Mouse (Mus musculus) heart, postnatal 0 days (tissue): Measurements from ENCODE around the gene Klf6. TPM values are rescaled to one million over a fixed set of nuclear protein-coding genes. Genes with fewer than 3 reads are reported as not detected.

ENCODE experiments used
- ATAC-seq: fragments of 200-750 bp; cut with Nextera tagmentation; 2 replicates; pipeline ENCODE4 v1.8.0; 2017; ENCODE audit warnings: low read depth, moderate number of reproducible peaks, moderate library complexity; ENCODE audit not compliant: insufficient read depth
- DNase-seq: peaks from one replicate; pipeline ENCODE4 v3.0.0-alpha.2; 2016; ENCODE audit warnings: low spot score
- H3K27ac ChIP-seq: fragments of 300-500 bp; sonication (generic); 2 replicates; pipeline ENCODE4 v1.5.1; 2014; ENCODE audit warnings: low read depth, mild to moderate bottlenecking
- H3K27me3 ChIP-seq: fragments of 300-500 bp; sonication (generic); 2 replicates; pipeline ENCODE4 v1.6.1; 2014; ENCODE audit warnings: low read length, mixed read lengths; ENCODE audit not compliant: control insufficient read depth, insufficient read depth
- H3K36me3 ChIP-seq: fragments of 300-500 bp; sonication (generic); replicated peaks from 2 replicates; pipeline ENCODE4 v1.6.1; 2014; ENCODE audit warnings: low read length, mixed read lengths; ENCODE audit not compliant: control insufficient read depth, insufficient read depth
- H3K4me1 ChIP-seq: fragments of 300-500 bp; sonication (generic); 2 replicates; pipeline ENCODE4 v1.6.1; 2014; ENCODE audit warnings: antibody characterized with exemption; ENCODE audit not compliant: control insufficient read depth, insufficient read depth
- H3K4me2 ChIP-seq: fragments of 300-500 bp; sonication (generic); 2 replicates; pipeline ENCODE4 v1.6.1; 2014; ENCODE audit warnings: low read depth, mild to moderate bottlenecking, low read length, moderate library complexity
- H3K4me3 ChIP-seq: fragments of 300-500 bp; sonication (generic); 2 replicates; pipeline ENCODE4 v1.5.1; 2014; ENCODE audit warnings: low read depth, low read length
- H3K9ac ChIP-seq: fragments of 300-500 bp; sonication (generic); replicated peaks from 2 replicates; pipeline ENCODE4 v1.6.1; 2014; ENCODE audit warnings: low read depth, low read length, mixed read lengths
- H3K9me3 ChIP-seq: fragments of 300-500 bp; sonication (generic); replicated peaks from 2 replicates; pipeline ENCODE4 v1.6.1; 2016; ENCODE audit warnings: low read length; ENCODE audit not compliant: control insufficient read depth
- CTCF ChIP-seq: IDR thresholded peaks from 2 replicates; pipeline ENCODE4 v1.5.1; 2016; ENCODE audit warnings: antibody characterized with exemption, control low read depth, low read depth
- EP300 ChIP-seq: IDR thresholded peaks from 2 replicates; pipeline ENCODE4 v1.6.1; 2016; ENCODE audit warnings: antibody characterized with exemption, low read depth
- WGBS: fragments of 180-500 bp; shearing (Covaris S2); extraction: QIAGEN DNeasy Blood & Tissue Kit; methylation state at CpG from one replicate; pipeline ENCODE4 v1.1.7; 2014; 5-methylcytosine and 5-hydroxymethylcytosine counted together
- polyA plus RNA-seq: library from polyadenylated mRNA; unstranded; fragments of >200 nt; fragmentation: Nextera tagmentation; extraction: Ambion mirVana; gene quantifications from 2 replicates; pipeline ENCODE4 v1.2.1, GENCODE M21; 2015
- total RNA-seq: library from RNA; depleted of rRNA; stranded (reverse); fragments of >200 nt; gene quantifications from 2 replicates; pipeline ENCODE4 v1.2.3, GENCODE M21; 2014; ENCODE audit warnings: low replicate concordance

Klf6 gene
- total and polyA plus RNA-seq, 2 experiments from 2014 or later, result 59.6 to 65.3 TPM

GRCm38 (mm10) chr13:5892684-5893447 is 31.6 kb downstream of the Klf6 start:
- no peak overlapping the region for H3K27ac ChIP-seq
- DNase-seq, result no peak
- H3K36me3 ChIP-seq, result no peaks in the 10 kb centered on the region
- H3K4me1 ChIP-seq, result peaks cover 3% of the 10 kb centered on the region; the same call in 1 of the 2 replicates
- no peaks in the 10 kb centered on the region for H3K27me3 ChIP-seq
- 55% methylated on average over 9 of the region's 9 CpGs for WGBS
- no peak for TF ChIP-seq CTCF
- TF ChIP-seq EP300, result no peak
- no peak for ATAC-seq
- no peak overlapping the region for H3K9ac ChIP-seq
- H3K4me3 ChIP-seq, result no peak overlapping the region
- H3K9me3 ChIP-seq, result no peaks in the 10 kb centered on the region
- H3K4me2 ChIP-seq, result no peak overlapping the region

- H3K36me3 ChIP-seq, result no peaks in the 10 kb centered on the region
- no peak overlapping the region for H3K4me3 ChIP-seq
- H3K4me2 ChIP-seq, result no peak overlapping the region
- no peaks in the 10 kb centered on the region for H3K27me3 ChIP-seq
- no peak for ATAC-seq
- no peak overlapping the region for H3K27ac ChIP-seq
- H3K9me3 ChIP-seq, result no peaks in the 10 kb centered on the region
- no peak for TF ChIP-seq CTCF
- TF ChIP-seq EP300, result no peak
- WGBS, result 82% methylated on average over 3 of the region's 3 CpGs
- no peak overlapping the region for H3K9ac ChIP-seq
- DNase-seq, result no peak
- H3K4me1 ChIP-seq, result peaks cover 7% of the 10 kb centered on the region; the same call in 1 of the 2 replicates
These were observed 33.6 kb downstream of the Klf6 start for GRCm38 (mm10) chr13:5894910-5895309.

GRCm38 (mm10) chr13:5895851-5896250 is 34.6 kb downstream of the Klf6 start:
- no peaks in the 10 kb centered on the region for H3K9me3 ChIP-seq
- no peaks in the 10 kb centered on the region for H3K27me3 ChIP-seq
- H3K4me2 ChIP-seq, result no peak overlapping the region
- no peaks in the 10 kb centered on the region for H3K36me3 ChIP-seq
- DNase-seq (no peak), ATAC-seq (no peak)
- WGBS, result 83% methylated on average over 3 of the region's 3 CpGs
- no peak overlapping the region for H3K4me3 ChIP-seq
- no peak overlapping the region for H3K27ac ChIP-seq
- H3K9ac ChIP-seq, result no peak overlapping the region
- peaks cover 7% of the 10 kb centered on the region; the same call in 1 of the 2 replicates for H3K4me1 ChIP-seq
- TF ChIP-seq CTCF, result no peak
- no peak for TF ChIP-seq EP300

GRCm38 (mm10) chr13:5897176-5897959 is 36.1 kb downstream of the Klf6 start:
- H3K36me3 ChIP-seq, result no peaks in the 10 kb centered on the region
- 31% methylated on average over 14 of the region's 14 CpGs for WGBS
- no peaks in the 10 kb centered on the region for H3K27me3 ChIP-seq
- peak overlapping the region; percentile 30; the same call in 1 of the 2 replicates for H3K27ac ChIP-seq
- H3K9me3 ChIP-seq, result no peaks in the 10 kb centered on the region
- peaks cover 7% of the 10 kb centered on the region; the same call in 1 of the 2 replicates for H3K4me1 ChIP-seq
- ATAC-seq (no peak), DNase-seq (peak; percentile 51)
- peak overlapping the region; percentile 55 for H3K4me2 ChIP-seq
- TF ChIP-seq EP300, result no peak
- TF ChIP-seq CTCF, result no peak
- H3K9ac ChIP-seq, result 0 out of 2 replicates have a peak overlapping the region, but pooled peaks have one; percentile 19
- peak overlapping the region; percentile 36 for H3K4me3 ChIP-seq

GRCm38 (mm10) chr13:5899021-5899420 is 37.7 kb downstream of the Klf6 start:
- no peak for TF ChIP-seq EP300
- TF ChIP-seq CTCF, result no peak
- H3K9me3 ChIP-seq, result no peaks in the 10 kb centered on the region
- no peak overlapping the region for H3K9ac ChIP-seq
- 0 out of 2 replicates have a peak overlapping the region, but pooled peaks have one; percentile 7 for H3K27ac ChIP-seq
- WGBS, result 71% methylated on average over 1 of the region's 1 CpGs
- no peaks in the 10 kb centered on the region for H3K27me3 ChIP-seq
- H3K4me2 ChIP-seq, result no peak overlapping the region
- peak; percentile 26 for DNase-seq
- H3K4me3 ChIP-seq, result no peak overlapping the region
- peaks cover 7% of the 10 kb centered on the region; the same call in 1 of the 2 replicates for H3K4me1 ChIP-seq
- no peaks in the 10 kb centered on the region for H3K36me3 ChIP-seq
- no peak for ATAC-seq
